8 mouse cellular contexts compared by ENCODE assay signal in the genomic region with DNA sequence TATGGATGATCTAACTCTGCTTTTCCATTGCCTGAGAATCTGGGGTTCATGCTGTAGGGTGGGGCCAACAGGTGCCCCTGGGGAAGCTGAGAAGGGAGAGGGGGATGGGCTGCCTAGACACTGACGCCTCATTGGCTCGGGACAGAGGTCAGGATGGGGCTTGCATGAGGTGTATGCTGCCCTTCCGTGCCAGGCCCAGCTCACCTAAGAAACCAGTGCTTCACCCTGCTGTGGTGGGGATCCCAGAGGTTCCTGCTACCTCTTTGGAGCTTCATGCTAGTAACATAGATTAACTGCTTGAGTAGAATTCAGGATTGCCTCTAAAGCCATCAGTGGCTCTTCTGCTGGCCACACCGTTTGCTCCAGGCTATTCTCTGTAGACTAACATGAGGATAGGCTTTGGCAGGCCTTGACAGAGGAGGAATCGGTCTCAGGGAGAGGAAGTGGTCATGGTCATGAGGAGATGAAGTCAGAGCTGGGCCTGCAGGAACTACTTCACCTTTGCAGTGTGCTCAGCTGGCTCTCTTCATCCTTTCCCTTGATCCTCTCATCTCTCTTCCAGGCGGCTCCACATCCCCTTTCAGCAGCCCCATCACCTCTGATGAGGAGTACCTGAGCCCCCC. TPM values are rescaled to one million over a fixed set of nuclear protein-coding genes. Genes with fewer than 3 reads are reported as not detected.
A peak's percentile ranks its signal among the peaks of the same experiment; 100 is the strongest.
DNase-seq lines count a peak whose midpoint lies in the region; ATAC-seq lines count a peak whose summit lies in the region.

No protein-coding gene starts in this region.

- H3K9ac ChIP-seq in kidney, embryonic 16.5 days (replicated peaks; ENCODE audit: low read length): peak overlapping the region; percentile 63
- 0 out of 2 replicates have a peak overlapping the region, but pooled peaks have one; percentile 37 for H3K9ac ChIP-seq in embryonic facial prominence, embryonic 13.5 days
- no peak overlapping the region; the same call in 1 of the 2 replicates for H3K9ac ChIP-seq in hindbrain, embryonic 16.5 days (ENCODE audit: low read depth, low read length)
- H3K9ac ChIP-seq in neural tube, embryonic 12.5 days: no peak overlapping the region

- H3K27ac ChIP-seq in kidney, embryonic 16.5 days (ENCODE audit: low read length): peak overlapping the region; percentile 93
- H3K27ac ChIP-seq in embryonic facial prominence, embryonic 13.5 days: peak overlapping the region; percentile 70; the same call in 1 of the 2 replicates
- no peak overlapping the region for H3K27ac ChIP-seq in hindbrain, embryonic 16.5 days (ENCODE audit: low read depth, low read length)
- no peak overlapping the region for H3K27ac ChIP-seq in neural tube, embryonic 12.5 days

- H3K27me3 ChIP-seq in kidney, embryonic 16.5 days (ENCODE audit: insufficient read depth, low read length): no peaks in the 10 kb centered on the region
- H3K27me3 ChIP-seq in embryonic facial prominence, embryonic 13.5 days: no peaks in the 10 kb centered on the region
- no peaks in the 10 kb centered on the region for H3K27me3 ChIP-seq in hindbrain, embryonic 16.5 days (replicated peaks; ENCODE audit: control insufficient read depth, insufficient read depth, low read length)
- no peaks in the 10 kb centered on the region for H3K27me3 ChIP-seq in neural tube, embryonic 12.5 days (replicated peaks)

- DNase-seq in kidney, adult 11 months: no peak
- DNase-seq in adrenal gland, adult 2 months: no peak
- no peak for DNase-seq in c-Kit-positive CD71-positive TER-119-positive erythroid progenitor cells, embryonic 14.5 days (ENCODE audit: low spot score)
- DNase-seq in layer of hippocampus, adult 18-20 months (ENCODE audit: low spot score in 2 of 2): no peak

- peak overlapping the region; percentile 40 for H3K4me3 ChIP-seq in kidney, embryonic 16.5 days (ENCODE audit: low read length)
- peak overlapping the region; percentile 12; the same call in 1 of the 2 replicates for H3K4me3 ChIP-seq in embryonic facial prominence, embryonic 13.5 days
- H3K4me3 ChIP-seq in hindbrain, embryonic 16.5 days (ENCODE audit: low read length): no peak overlapping the region
- no peak overlapping the region for H3K4me3 ChIP-seq in neural tube, embryonic 12.5 days

- peak overlapping the region; percentile 57 for H3K4me2 ChIP-seq in kidney, embryonic 16.5 days (replicated peaks; ENCODE audit: low read depth, low read length)
- H3K4me2 ChIP-seq in embryonic facial prominence, embryonic 13.5 days: peak overlapping the region; percentile 49
- H3K4me2 ChIP-seq in hindbrain, embryonic 16.5 days (ENCODE audit: low read length): peak overlapping the region; percentile 18
- peak overlapping the region; percentile 52 for H3K4me2 ChIP-seq in neural tube, embryonic 12.5 days (replicated peaks)

- H3K9me3 ChIP-seq in kidney, embryonic 16.5 days (ENCODE audit: low read length): no peaks in the 10 kb centered on the region
- H3K9me3 ChIP-seq in embryonic facial prominence, embryonic 13.5 days: no peaks in the 10 kb centered on the region
- no peaks in the 10 kb centered on the region for H3K9me3 ChIP-seq in hindbrain, embryonic 16.5 days (ENCODE audit: control insufficient read depth, low read length)
- H3K9me3 ChIP-seq in neural tube, embryonic 12.5 days: no peaks in the 10 kb centered on the region

- H3K36me3 ChIP-seq in kidney, embryonic 16.5 days (ENCODE audit: insufficient read depth, low read length): peaks cover 50% of the 10 kb centered on the region
- H3K36me3 ChIP-seq in embryonic facial prominence, embryonic 13.5 days: peaks cover 51% of the 10 kb centered on the region
- peaks cover 19% of the 10 kb centered on the region for H3K36me3 ChIP-seq in hindbrain, embryonic 16.5 days (ENCODE audit: control insufficient read depth, insufficient read depth, low read length)
- H3K36me3 ChIP-seq in neural tube, embryonic 12.5 days: peaks cover 42% of the 10 kb centered on the region

- peaks cover 32% of the 10 kb centered on the region for H3K4me1 ChIP-seq in kidney, embryonic 16.5 days (ENCODE audit: insufficient read depth, low read length)
- peaks cover 26% of the 10 kb centered on the region for H3K4me1 ChIP-seq in embryonic facial prominence, embryonic 13.5 days
- H3K4me1 ChIP-seq in hindbrain, embryonic 16.5 days (ENCODE audit: control insufficient read depth, insufficient read depth, low read depth, low read length): peaks cover 18% of the 10 kb centered on the region
- peaks cover 27% of the 10 kb centered on the region for H3K4me1 ChIP-seq in neural tube, embryonic 12.5 days

- peak; percentile 11; the same call in 1 of the 2 replicates for ATAC-seq in kidney, embryonic 16.5 days (ENCODE audit: low FRiP score, low TSS enrichment)
- no peak; the same call in 1 of the 2 replicates for ATAC-seq in embryonic facial prominence, embryonic 13.5 days (ENCODE audit: insufficient number of reproducible peaks, insufficient read depth, low FRiP score, low TSS enrichment, low read depth)
- ATAC-seq in hindbrain, embryonic 16.5 days: no peak
- ATAC-seq in neural tube, embryonic 12.5 days (ENCODE audit: low FRiP score, low read depth): peak; percentile 26

- 32% methylated on average over 6 of the region's 6 CpGs for WGBS in kidney, embryonic 16.5 days
- WGBS in embryonic facial prominence, embryonic 13.5 days: 40% methylated on average over 6 of the region's 6 CpGs
- WGBS in hindbrain, embryonic 16.5 days: 48% methylated on average over 6 of the region's 6 CpGs
- 48% methylated on average over 6 of the region's 6 CpGs for WGBS in neural tube, embryonic 12.5 days

RNA-seq across cellular contexts. Expression of a gene that starts 25.5 kb away (rescaled TPM):
- polyA plus RNA-seq in kidney, embryonic 16.5 days (2015; fragmentation: Nextera tagmentation; extraction: Ambion mirVana): 61.4 and 61.5 TPM in 2 replicates
- 16.1 and 17.0 TPM in 2 replicates for polyA plus RNA-seq in embryonic facial prominence, embryonic 13.5 days (2015; fragmentation: Nextera tagmentation; extraction: Ambion mirVana)
- 20.3 and 20.4 TPM in 2 replicates for polyA plus RNA-seq in hindbrain, embryonic 16.5 days (2015; fragmentation: Nextera tagmentation; extraction: Ambion mirVana)
- 15.8 and 17.1 TPM in 2 replicates for polyA plus RNA-seq in neural tube, embryonic 12.5 days (2016; fragmentation: Nextera tagmentation; extraction: Ambion mirVana)
- total RNA-seq in adrenal gland, adult 2 months (2021): 10 to 100 TPM in 1 of 2 experiments, 1 to 10 TPM in 1; 9.9 to 15.2 TPM
- 56.5 and 93.7 TPM in 2 replicates for polyA plus RNA-seq in adrenal gland, adult 2 months (2012; rRNA removed)
- total RNA-seq in layer of hippocampus, adult 18-20 months (2021): 100 to 1,000 TPM; 168 to 178 TPM

RNA-seq across cellular contexts. Expression of a gene that starts 35.1 kb away (rescaled TPM):
- 91.4 and 91.6 TPM in 2 replicates for polyA plus RNA-seq in kidney, embryonic 16.5 days (2015; fragmentation: Nextera tagmentation; extraction: Ambion mirVana)
- 74.2 and 83.0 TPM in 2 replicates for polyA plus RNA-seq in embryonic facial prominence, embryonic 13.5 days (2015; fragmentation: Nextera tagmentation; extraction: Ambion mirVana)
- polyA plus RNA-seq in hindbrain, embryonic 16.5 days (2015; fragmentation: Nextera tagmentation; extraction: Ambion mirVana): 77.8 and 78.4 TPM in 2 replicates
- polyA plus RNA-seq in neural tube, embryonic 12.5 days (2016; fragmentation: Nextera tagmentation; extraction: Ambion mirVana): 69.9 and 83.5 TPM in 2 replicates
- total RNA-seq in adrenal gland, adult 2 months (2021): 10 to 100 TPM; 69.1 to 77.7 TPM
- 137 and 189 TPM in 2 replicates for polyA plus RNA-seq in adrenal gland, adult 2 months (2012; rRNA removed)
- total RNA-seq in layer of hippocampus, adult 18-20 months (2021): 10 to 100 TPM; 66.4 to 69.1 TPM

RNA-seq across cellular contexts. Expression of a gene that starts 40.5 kb away (rescaled TPM):
- polyA plus RNA-seq in kidney, embryonic 16.5 days (2015; fragmentation: Nextera tagmentation; extraction: Ambion mirVana): 41.6 and 53.6 TPM in 2 replicates
- polyA plus RNA-seq in embryonic facial prominence, embryonic 13.5 days (2015; fragmentation: Nextera tagmentation; extraction: Ambion mirVana): 9.9 and 13.8 TPM in 2 replicates
- 1.7 and 10.9 TPM in 2 replicates for polyA plus RNA-seq in hindbrain, embryonic 16.5 days (2015; fragmentation: Nextera tagmentation; extraction: Ambion mirVana)
- 9.3 and 12.7 TPM in 2 replicates for polyA plus RNA-seq in neural tube, embryonic 12.5 days (2016; fragmentation: Nextera tagmentation; extraction: Ambion mirVana)
- total RNA-seq in adrenal gland, adult 2 months (2021): 10 to 100 TPM; 16.6 to 31.8 TPM
- 17.2 and 18.6 TPM in 2 replicates for polyA plus RNA-seq in adrenal gland, adult 2 months (2012; rRNA removed)
- total RNA-seq in layer of hippocampus, adult 18-20 months (2021): under 1 TPM; 0.48 to 0.69 TPM

RNA-seq across cellular contexts. Expression of a gene that starts 49.6 kb away (rescaled TPM):
- 1.00 and 1.5 TPM in 2 replicates for polyA plus RNA-seq in kidney, embryonic 16.5 days (2015; fragmentation: Nextera tagmentation; extraction: Ambion mirVana)
- polyA plus RNA-seq in embryonic facial prominence, embryonic 13.5 days (2015; fragmentation: Nextera tagmentation; extraction: Ambion mirVana): 0.30 and 0.45 TPM in 2 replicates
- 20.3 and 21.6 TPM in 2 replicates for polyA plus RNA-seq in hindbrain, embryonic 16.5 days (2015; fragmentation: Nextera tagmentation; extraction: Ambion mirVana)
- 22.1 and 24.3 TPM in 2 replicates for polyA plus RNA-seq in neural tube, embryonic 12.5 days (2016; fragmentation: Nextera tagmentation; extraction: Ambion mirVana)
- 1 to 10 TPM; 3.7 to 6.8 TPM for total RNA-seq in adrenal gland, adult 2 months (2021)
- polyA plus RNA-seq in adrenal gland, adult 2 months (2012; rRNA removed): 9.5 and 13.6 TPM in 2 replicates
- total RNA-seq in layer of hippocampus, adult 18-20 months (2021): 1 to 10 TPM; 7.3 to 8.1 TPM

Comparison
In these comparisons a context has a peak if more than half of its experiments do, and no peak if none do; other contexts are left out.
1. ATAC-seq: peak in kidney, embryonic 16.5 days (single experiment) and neural tube, embryonic 12.5 days (single experiment); none in embryonic facial prominence, embryonic 13.5 days (single experiment) and hindbrain, embryonic 16.5 days (single experiment).
2. H3K27ac ChIP-seq: peak in kidney, embryonic 16.5 days (single experiment) and embryonic facial prominence, embryonic 13.5 days (single experiment); none in hindbrain, embryonic 16.5 days (single experiment) and neural tube, embryonic 12.5 days (single experiment).
3. H3K4me3 ChIP-seq: peak in kidney, embryonic 16.5 days (single experiment) and embryonic facial prominence, embryonic 13.5 days (single experiment); none in hindbrain, embryonic 16.5 days (single experiment) and neural tube, embryonic 12.5 days (single experiment).
4. H3K9ac ChIP-seq: peak in kidney, embryonic 16.5 days (single experiment) and embryonic facial prominence, embryonic 13.5 days (single experiment); none in hindbrain, embryonic 16.5 days (single experiment) and neural tube, embryonic 12.5 days (single experiment).
5. Peak in every context shown above with its lines, with median percentiles within 50 percentile points of each other: H3K4me2 ChIP-seq.